ENCODE assay signal across 11 mouse cellular contexts in genomic region chr2:151603630-151604029, GRCm38 (mm10). TPM values are rescaled to one million over a fixed set of nuclear protein-coding genes. Genes with fewer than 3 reads are reported as not detected.
DNase-seq lines count a peak whose midpoint lies in the region; ATAC-seq and TF ChIP-seq lines count a peak whose summit lies in the region.
"Had no signal": no experiment of that assay in that cellular context is flagged by ENCODE, and none has a peak within 500 bp of the region (broad histone marks: within the 10 kb centered on the region; RNA-seq: fewer than 3 reads in every experiment).

No protein-coding gene starts in this region.

- 24% methylated on average over 4 of the region's 4 CpGs for WGBS in kidney, embryonic 15.5 days
- WGBS in kidney, adult 2 months = 30% methylated on average over 4 of the region's 4 CpGs
- WGBS in hindbrain, embryonic 15.5 days = 15% methylated on average over 4 of the region's 4 CpGs

- no peaks in the 10 kb centered on the region for H3K36me3 ChIP-seq in kidney, embryonic 15.5 days
- H3K36me3 ChIP-seq in kidney, adult 2 months (ENCODE audit: control insufficient read depth, insufficient read depth, low read length) = no peaks in the 10 kb centered on the region
- no peaks in the 10 kb centered on the region; the same call in 1 of the 2 replicates for H3K36me3 ChIP-seq in hindbrain, embryonic 15.5 days
- H3K36me3 ChIP-seq: limb, embryonic 12.5 days had no signal

- H3K4me3 ChIP-seq in kidney, embryonic 15.5 days (replicated peaks) = no peak overlapping the region
- H3K4me3 ChIP-seq in kidney, adult 2 months (ENCODE audit: insufficient read depth, low read depth, low read length) = no peak overlapping the region
- H3K4me3 ChIP-seq in hindbrain, embryonic 15.5 days = no peak overlapping the region
- H3K4me3 ChIP-seq: limb, embryonic 12.5 days had no signal

- H3K4me2 ChIP-seq in kidney, embryonic 15.5 days = no peak overlapping the region
- H3K4me2 ChIP-seq in hindbrain, embryonic 15.5 days = no peak overlapping the region
- H3K4me2 ChIP-seq: limb, embryonic 12.5 days had no signal

- ATAC-seq in kidney, embryonic 15.5 days (replicated peaks; ENCODE audit: low FRiP score) = 0 out of 2 replicates have a peak, but pooled peaks have one; percentile 23
- ATAC-seq in hindbrain, embryonic 15.5 days (ENCODE audit: low FRiP score, low read depth) = peak; percentile 80
- ATAC-seq in erythroblast, adult 5-6 weeks (replicated peaks; ENCODE audit: low FRiP score, poor library complexity, severe bottlenecking) = no peak

- TF ChIP-seq POLR2A in kidney, adult 2 months (IDR thresholded peaks at IDR 0.05; ENCODE audit: low read depth, low read length) = no peak

- no peak for TF ChIP-seq CTCF in kidney, adult 2 months (conservative IDR thresholded peaks at IDR 0.05; ENCODE audit: insufficient read depth, insufficient read length, low read depth, low read length)

- DNase-seq in kidney, adult 2 months = no peak
- peak; percentile 48 for DNase-seq in embryo, embryonic 9.5 days (ENCODE audit: extremely low spot score)
- peak; percentile 29 for DNase-seq in neural tube, embryonic 10.5 days (ENCODE audit: extremely low spot score, low spot score)
- DNase-seq in spleen, postnatal 14 days (ENCODE audit: low spot score in 2 of 2) = no peak
- DNase-seq in heart, adult 18-20 months = no peak

- H3K9me3 ChIP-seq in kidney, embryonic 15.5 days (replicated peaks) = no peaks in the 10 kb centered on the region
- no peaks in the 10 kb centered on the region for H3K9me3 ChIP-seq in hindbrain, embryonic 15.5 days
- H3K9me3 ChIP-seq: limb, embryonic 12.5 days had no signal

- peaks cover 11% of the 10 kb centered on the region; the same call in 1 of the 2 replicates for H3K4me1 ChIP-seq in kidney, embryonic 15.5 days
- H3K4me1 ChIP-seq in kidney, adult 2 months (ENCODE audit: control insufficient read depth, insufficient read depth, low read length) = no peaks in the 10 kb centered on the region
- H3K4me1 ChIP-seq in hindbrain, embryonic 15.5 days (replicated peaks) = peaks cover 50% of the 10 kb centered on the region

- no peak overlapping the region for H3K27ac ChIP-seq in kidney, embryonic 15.5 days
- no peak overlapping the region for H3K27ac ChIP-seq in kidney, adult 2 months (ENCODE audit: insufficient read depth, low read depth, low read length)
- H3K27ac ChIP-seq in hindbrain, embryonic 15.5 days (replicated peaks) = peak overlapping the region; percentile 74
- H3K27ac ChIP-seq: limb, embryonic 12.5 days had no signal

- no peaks in the 10 kb centered on the region; the same call in 1 of the 2 replicates for H3K27me3 ChIP-seq in kidney, embryonic 15.5 days
- H3K27me3 ChIP-seq in kidney, adult 2 months (replicated peaks; ENCODE audit: control insufficient read depth, insufficient read depth, low read length) = no peaks in the 10 kb centered on the region
- no peaks in the 10 kb centered on the region for H3K27me3 ChIP-seq in hindbrain, embryonic 15.5 days

- no peak overlapping the region for H3K9ac ChIP-seq in kidney, embryonic 15.5 days
- H3K9ac ChIP-seq in hindbrain, embryonic 15.5 days = no peak overlapping the region
- H3K9ac ChIP-seq: limb, embryonic 12.5 days had no signal

RNA-seq across cellular contexts. Expression of gene Snph, which starts 28.8 kb away (rescaled TPM):
- polyA plus RNA-seq in kidney, embryonic 15.5 days (2015; fragmentation: Nextera tagmentation; extraction: Ambion mirVana) = 0.59 and 0.95 TPM in 2 replicates
- 0.31 TPM in 2 replicates for polyA plus RNA-seq in kidney, adult 2 months (2012; rRNA removed)
- polyA plus RNA-seq in hindbrain, embryonic 15.5 days (2015; fragmentation: Nextera tagmentation; extraction: Ambion mirVana) = 24.1 and 27.7 TPM in 2 replicates
- total RNA-seq in heart, adult 18-20 months (2021) = 1 to 10 TPM; 4.7 to 4.9 TPM
- not detected in 2 replicates for total RNA-seq in erythroblast, adult 5-6 weeks (2015; ENCODE audit: low replicate concordance)
- total RNA-seq in erythroblast, adult 5-6 weeks (2017; ENCODE audit: low replicate concordance) = not detected in 2 replicates
- total RNA-seq: CH12.LX; granulocyte monocyte progenitor cell, adult 5-6 weeks had no signal

RNA-seq across cellular contexts. Expression of gene Sdcbp2, which starts 31.2 kb away (rescaled TPM):
- 1.4 and 2.2 TPM in 2 replicates for polyA plus RNA-seq in kidney, embryonic 15.5 days (2015; fragmentation: Nextera tagmentation; extraction: Ambion mirVana)
- polyA plus RNA-seq in kidney, adult 2 months (2012; rRNA removed) = 1.2 and 1.3 TPM in 2 replicates
- polyA plus RNA-seq in hindbrain, embryonic 15.5 days (2015; fragmentation: Nextera tagmentation; extraction: Ambion mirVana) = 0.71 and 0.73 TPM in 2 replicates
- total RNA-seq in heart, adult 18-20 months (2021) = 1 to 10 TPM; 2.8 to 2.9 TPM
- total RNA-seq in erythroblast, adult 5-6 weeks (2015; ENCODE audit: low replicate concordance) = not detected in 2 replicates
- not detected in 2 replicates for total RNA-seq in erythroblast, adult 5-6 weeks (2017; ENCODE audit: low replicate concordance)
- total RNA-seq: granulocyte monocyte progenitor cell, adult 5-6 weeks had no signal

Comparison
In these comparisons a context has a peak if more than half of its experiments do, and no peak if none do; other contexts are left out.
1. DNase-seq: peak in embryo, embryonic 9.5 days (single experiment) and neural tube, embryonic 10.5 days (single experiment); none in kidney, adult 2 months (single experiment), spleen, postnatal 14 days (0 of 2) and heart, adult 18-20 months (0 of 2).
2. RNA of gene Snph, which starts 28.8 kb away (polyA plus RNA-seq): 24.1 to 27.7 TPM in hindbrain, embryonic 15.5 days; 0.59 to 0.95 TPM in kidney, embryonic 15.5 days and 0.31 TPM in kidney, adult 2 months; every median in the first group is over 10 times any median in the second.